Mouse (Mus musculus): ENCODE results near the gene Alas2. TPM values are rescaled to one million over a fixed set of nuclear protein-coding genes. Genes with fewer than 3 reads are reported as not detected.

Alas2 gene
- polyA plus RNA-seq (2014; fragmentation: Nextera tagmentation; extraction: Ambion mirVana), result 170 and 201 TPM in 2 replicates

DNA sequence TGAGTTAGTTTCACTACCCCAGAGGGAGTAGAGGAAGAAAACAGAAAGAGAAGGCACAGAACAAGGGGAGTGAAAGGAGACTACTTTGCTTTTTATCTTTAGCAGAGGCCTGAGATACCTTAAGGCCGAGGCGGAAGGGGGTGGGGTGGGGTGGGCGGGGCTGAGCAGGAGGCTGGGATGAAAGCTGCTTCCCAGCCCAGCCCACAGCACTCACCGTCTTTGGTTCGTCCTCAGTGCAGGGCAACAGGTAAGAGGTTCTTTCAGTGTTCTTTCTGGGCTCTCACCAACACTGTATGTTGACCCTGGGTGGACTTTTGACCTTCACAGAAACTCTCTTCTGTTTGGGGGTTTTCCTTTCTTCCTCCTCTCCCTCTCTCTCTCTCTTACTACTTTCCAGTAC, at the start of gene Alas2:
Gene Alas2 (plus strand): TSS at position 137 of the 400 bp plus-strand sequence.
- H3K9ac ChIP-seq (ENCODE audit: low read depth, low read length), result peak within 1 kb of the TSS; percentile 35
- H3K4me3 ChIP-seq (ENCODE audit: low read depth, low read length), result peak within 1 kb of the TSS; percentile 45
- no peaks in the 10 kb centered on the region for H3K9me3 ChIP-seq (ENCODE audit: control insufficient read depth, low read length)
- H3K4me2 ChIP-seq, result peak within 1 kb of the TSS; percentile 46
- no peaks in the 10 kb centered on the region for H3K27me3 ChIP-seq (replicated peaks; ENCODE audit: control insufficient read depth, insufficient read depth, low read length)
- H3K27ac ChIP-seq (ENCODE audit: low read depth, low read length), result peak within 1 kb of the TSS; percentile 55
- ATAC-seq (replicated peaks; ENCODE audit: low FRiP score) (peak; percentile 72), DNase-seq (ENCODE audit: low spot score) (no peak)
- 32% methylated on average over 4 of the region's 5 CpGs for whole genome bisulfite sequencing
- no peaks in the 10 kb centered on the region; the same call in 1 of the 2 replicates for H3K4me1 ChIP-seq (replicated peaks; ENCODE audit: control insufficient read depth, insufficient read depth, low read length)
- no peaks in the 10 kb centered on the region for H3K36me3 ChIP-seq (ENCODE audit: control insufficient read depth, insufficient read depth, low read length)

DNA sequence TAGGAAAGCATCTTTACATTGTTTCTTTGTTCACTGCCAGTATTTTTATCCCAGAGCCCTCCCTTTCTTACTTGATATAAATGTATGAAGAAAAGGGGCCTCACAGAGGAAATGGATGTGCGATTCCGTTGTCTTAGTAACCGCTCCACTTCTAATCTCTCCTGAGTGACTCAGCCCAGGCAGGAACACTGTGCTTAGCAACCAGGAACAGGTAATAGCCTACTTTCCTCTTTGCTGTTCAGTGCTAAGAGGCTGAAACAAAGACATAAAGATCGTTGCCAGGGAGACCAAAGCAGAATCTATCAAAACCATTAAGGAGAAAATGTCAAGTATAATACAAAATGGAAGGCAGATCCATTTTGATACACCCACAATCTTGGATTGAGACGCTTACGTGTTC, 38.5 kb upstream of the Alas2 start:
- WGBS, result 80% methylated on average over 6 of the region's 6 CpGs
- Histone ChIP-seq H3K27ac (ENCODE audit: low read depth, low read length) (no peak overlapping the region), H3K4me3 (ENCODE audit: low read depth, low read length) (no peak overlapping the region), H3K4me1 (replicated peaks; ENCODE audit: control insufficient read depth, insufficient read depth, low read length) (no peaks in the 10 kb centered on the region), H3K4me2 (no peak overlapping the region), H3K9me3 (ENCODE audit: control insufficient read depth, low read length) (no peaks in the 10 kb centered on the region), H3K36me3 (ENCODE audit: control insufficient read depth, insufficient read depth, low read length) (no peaks in the 10 kb centered on the region), H3K9ac (ENCODE audit: low read depth, low read length) (no peak overlapping the region), H3K27me3 (replicated peaks; ENCODE audit: control insufficient read depth, insufficient read depth, low read length) (no peaks in the 10 kb centered on the region)
- DNase-seq (ENCODE audit: low spot score), result no peak
- no peak for ATAC-seq (replicated peaks; ENCODE audit: low FRiP score)

DNA sequence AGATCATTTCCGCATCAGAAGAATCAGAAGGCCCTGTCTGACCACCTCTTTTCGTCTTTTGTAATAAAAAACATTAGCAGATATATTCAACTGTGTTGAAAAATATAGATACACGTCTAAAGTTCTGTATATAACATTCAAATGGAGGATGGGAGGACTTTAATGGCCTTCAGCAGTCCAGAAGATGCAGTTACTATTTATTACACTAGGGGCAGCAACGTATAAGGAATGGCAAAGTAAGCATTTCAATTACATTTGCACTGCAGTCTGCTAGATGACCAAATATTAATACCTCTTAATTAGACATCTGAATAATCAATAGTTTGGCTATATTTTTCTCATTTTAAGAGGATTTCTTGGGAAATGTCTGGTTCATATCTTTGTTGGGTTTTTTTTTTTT, 36.5 kb upstream of the Alas2 start:
- Histone ChIP-seq H3K4me3 (ENCODE audit: low read depth, low read length) (no peak overlapping the region), H3K9ac (ENCODE audit: low read depth, low read length) (no peak overlapping the region), H3K27me3 (replicated peaks; ENCODE audit: control insufficient read depth, insufficient read depth, low read length) (no peaks in the 10 kb centered on the region), H3K4me2 (no peak overlapping the region), H3K9me3 (ENCODE audit: control insufficient read depth, low read length) (no peaks in the 10 kb centered on the region), H3K36me3 (ENCODE audit: control insufficient read depth, insufficient read depth, low read length) (no peaks in the 10 kb centered on the region), H3K27ac (ENCODE audit: low read depth, low read length) (no peak overlapping the region), H3K4me1 (replicated peaks; ENCODE audit: control insufficient read depth, insufficient read depth, low read length) (no peaks in the 10 kb centered on the region)
- 47% methylated on average over 4 of the region's 4 CpGs for WGBS
- DNase-seq (ENCODE audit: low spot score) (no peak), ATAC-seq (replicated peaks; ENCODE audit: low FRiP score) (0 out of 2 replicates have a peak, but pooled peaks have one; percentile 54)

DNA sequence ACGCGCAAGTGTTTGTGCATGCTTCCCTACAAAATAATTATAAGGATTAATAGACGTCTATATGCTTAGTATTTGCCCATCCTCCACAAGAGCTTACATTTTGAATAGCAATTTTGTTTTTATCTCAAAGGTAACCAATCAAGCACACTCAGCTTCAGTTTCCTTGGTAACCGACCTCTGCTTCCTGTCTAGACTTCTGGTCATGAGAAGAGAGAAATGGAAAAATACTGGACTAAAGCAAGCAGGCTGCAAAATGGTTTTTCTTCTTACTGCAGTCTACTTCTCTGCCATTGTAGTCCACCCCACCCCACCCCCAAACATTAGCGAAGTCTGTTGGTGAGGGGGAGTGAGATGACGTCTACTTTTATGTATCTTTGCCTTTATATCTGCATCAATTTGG, 35.9 kb upstream of the Alas2 start:
- Histone ChIP-seq H3K27ac (ENCODE audit: low read depth, low read length) (no peak overlapping the region), H3K9ac (ENCODE audit: low read depth, low read length) (no peak overlapping the region), H3K9me3 (ENCODE audit: control insufficient read depth, low read length) (no peaks in the 10 kb centered on the region), H3K27me3 (replicated peaks; ENCODE audit: control insufficient read depth, insufficient read depth, low read length) (no peaks in the 10 kb centered on the region), H3K36me3 (ENCODE audit: control insufficient read depth, insufficient read depth, low read length) (no peaks in the 10 kb centered on the region), H3K4me2 (no peak overlapping the region), H3K4me3 (ENCODE audit: low read depth, low read length) (no peak overlapping the region), H3K4me1 (replicated peaks; ENCODE audit: control insufficient read depth, insufficient read depth, low read length) (no peaks in the 10 kb centered on the region)
- WGBS, result 74% methylated on average over 6 of the region's 6 CpGs
- DNase-seq (ENCODE audit: low spot score) (no peak), ATAC-seq (replicated peaks; ENCODE audit: low FRiP score) (no peak)

DNA sequence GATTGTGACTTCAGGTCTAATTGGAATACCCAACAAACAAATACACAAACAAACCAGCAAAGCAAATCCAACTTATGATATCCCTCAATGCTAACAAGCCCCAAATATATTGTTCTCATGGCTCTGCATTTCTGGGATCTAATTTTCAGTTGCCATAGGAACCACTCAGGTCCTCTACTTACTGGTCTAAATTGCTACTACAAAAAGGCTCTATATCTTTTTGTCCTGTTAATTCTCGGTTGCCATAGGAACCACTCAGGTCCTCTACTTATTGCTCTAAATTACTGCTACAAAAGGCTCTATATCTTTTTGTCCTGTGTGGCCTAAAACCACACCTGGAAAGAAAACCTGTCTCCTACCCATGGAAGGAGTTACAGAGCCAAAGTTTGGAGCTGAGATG, 33.0 kb upstream of the Alas2 start:
- DNase-seq (ENCODE audit: low spot score) (no peak), ATAC-seq (replicated peaks; ENCODE audit: low FRiP score) (no peak)
- no peaks in the 10 kb centered on the region for H3K27me3 ChIP-seq (replicated peaks; ENCODE audit: control insufficient read depth, insufficient read depth, low read length)
- H3K4me1 ChIP-seq (replicated peaks; ENCODE audit: control insufficient read depth, insufficient read depth, low read length), result no peaks in the 10 kb centered on the region
- no peaks in the 10 kb centered on the region for H3K36me3 ChIP-seq (ENCODE audit: control insufficient read depth, insufficient read depth, low read length)
- 84% methylated on average over 1 of the region's 1 CpGs for WGBS
- no peak overlapping the region for H3K27ac ChIP-seq (ENCODE audit: low read depth, low read length)
- no peak overlapping the region for H3K4me3 ChIP-seq (ENCODE audit: low read depth, low read length)
- no peak overlapping the region for H3K4me2 ChIP-seq
- no peak overlapping the region for H3K9ac ChIP-seq (ENCODE audit: low read depth, low read length)
- H3K9me3 ChIP-seq (ENCODE audit: control insufficient read depth, low read length), result no peaks in the 10 kb centered on the region

DNA sequence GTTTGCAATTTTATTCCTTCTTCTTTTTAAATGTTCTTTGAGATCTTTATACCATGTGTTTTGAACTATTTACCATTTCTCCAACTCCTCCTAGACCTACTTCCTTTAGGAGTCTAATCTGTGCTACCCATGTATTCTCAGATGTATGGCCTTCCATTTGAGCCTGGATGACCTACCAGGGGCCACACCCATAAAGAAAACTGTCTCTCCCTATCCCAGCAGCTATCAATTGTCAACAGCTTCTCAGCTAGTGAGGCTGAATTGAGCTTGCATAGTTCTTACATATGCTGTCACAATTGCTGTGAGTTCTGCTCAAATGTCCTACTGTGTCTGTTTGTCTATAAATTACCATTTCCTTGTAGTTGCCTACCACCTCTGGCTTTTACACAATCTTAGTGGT, 31.2 kb upstream of the Alas2 start:
- H3K27me3 ChIP-seq (replicated peaks; ENCODE audit: control insufficient read depth, insufficient read depth, low read length), result no peaks in the 10 kb centered on the region
- H3K9ac ChIP-seq (ENCODE audit: low read depth, low read length), result no peak overlapping the region
- no peaks in the 10 kb centered on the region for H3K9me3 ChIP-seq (ENCODE audit: control insufficient read depth, low read length)
- ATAC-seq (replicated peaks; ENCODE audit: low FRiP score) (peak; percentile 89), DNase-seq (ENCODE audit: low spot score) (no peak)
- H3K4me3 ChIP-seq (ENCODE audit: low read depth, low read length), result no peak overlapping the region
- no peak overlapping the region for H3K4me2 ChIP-seq
- H3K4me1 ChIP-seq (replicated peaks; ENCODE audit: control insufficient read depth, insufficient read depth, low read length), result no peaks in the 10 kb centered on the region
- peak overlapping the region; percentile 44 for H3K27ac ChIP-seq (ENCODE audit: low read depth, low read length)
- no peaks in the 10 kb centered on the region for H3K36me3 ChIP-seq (ENCODE audit: control insufficient read depth, insufficient read depth, low read length)

DNA sequence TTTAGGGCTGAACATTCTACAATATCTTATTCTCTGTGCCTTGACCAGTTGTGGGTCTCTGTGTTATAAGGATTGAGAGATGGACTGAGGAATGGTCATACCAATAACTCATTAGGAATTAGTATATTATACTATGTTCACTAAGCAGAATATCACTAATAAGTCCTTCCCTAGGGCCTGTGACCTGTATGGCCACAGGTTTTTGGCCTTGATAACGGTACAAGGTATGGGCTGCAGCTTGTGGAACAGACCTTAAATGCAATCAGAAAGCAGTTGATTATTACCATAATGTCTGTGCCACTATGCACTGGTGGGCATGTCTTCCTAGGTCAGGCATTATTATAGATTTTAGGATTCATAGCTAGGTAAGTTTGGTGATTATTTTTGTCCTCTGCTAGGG, 30.7 kb upstream of the Alas2 start:
- peak overlapping the region; percentile 44 for H3K27ac ChIP-seq (ENCODE audit: low read depth, low read length)
- H3K9me3 ChIP-seq (ENCODE audit: control insufficient read depth, low read length), result no peaks in the 10 kb centered on the region
- H3K4me2 ChIP-seq, result no peak overlapping the region
- peak; percentile 81 for ATAC-seq (replicated peaks; ENCODE audit: low FRiP score)
- no peaks in the 10 kb centered on the region for H3K27me3 ChIP-seq (replicated peaks; ENCODE audit: control insufficient read depth, insufficient read depth, low read length)
- no peak for DNase-seq (ENCODE audit: low spot score)
- WGBS, result 65% methylated on average over 1 of the region's 1 CpGs
- no peaks in the 10 kb centered on the region for H3K4me1 ChIP-seq (replicated peaks; ENCODE audit: control insufficient read depth, insufficient read depth, low read length)
- no peak overlapping the region for H3K9ac ChIP-seq (ENCODE audit: low read depth, low read length)
- H3K4me3 ChIP-seq (ENCODE audit: low read depth, low read length), result no peak overlapping the region
- no peaks in the 10 kb centered on the region for H3K36me3 ChIP-seq (ENCODE audit: control insufficient read depth, insufficient read depth, low read length)

DNA sequence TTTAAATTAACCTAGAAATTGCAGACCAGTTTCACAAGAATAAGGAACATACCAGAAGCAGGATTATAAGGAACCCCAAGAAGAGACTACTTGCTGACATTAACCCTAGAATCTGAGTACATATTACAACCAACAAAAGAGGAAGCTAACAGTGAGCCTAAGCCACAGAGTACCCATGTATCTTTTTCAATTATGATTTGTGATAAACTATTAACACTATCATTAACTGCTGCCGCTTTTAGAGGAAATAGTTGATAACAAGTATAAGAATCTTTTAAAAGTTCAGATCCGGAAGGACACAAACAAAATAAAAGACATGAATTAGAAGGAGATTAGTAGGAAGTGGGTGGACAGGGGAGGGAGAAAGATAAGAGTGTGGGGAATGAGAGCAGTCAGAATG, 7.1 kb upstream of the Alas2 start:
- Histone ChIP-seq H3K4me1 (replicated peaks; ENCODE audit: control insufficient read depth, insufficient read depth, low read length) (no peaks in the 10 kb centered on the region), H3K27ac (ENCODE audit: low read depth, low read length) (no peak overlapping the region), H3K36me3 (ENCODE audit: control insufficient read depth, insufficient read depth, low read length) (no peaks in the 10 kb centered on the region), H3K27me3 (replicated peaks; ENCODE audit: control insufficient read depth, insufficient read depth, low read length) (no peaks in the 10 kb centered on the region), H3K9me3 (ENCODE audit: control insufficient read depth, low read length) (no peaks in the 10 kb centered on the region), H3K4me3 (ENCODE audit: low read depth, low read length) (no peak overlapping the region), H3K9ac (ENCODE audit: low read depth, low read length) (no peak overlapping the region), H3K4me2 (no peak overlapping the region)
- WGBS, result 56% methylated on average over 2 of the region's 2 CpGs
- DNase-seq (ENCODE audit: low spot score) (no peak), ATAC-seq (replicated peaks; ENCODE audit: low FRiP score) (no peak)

DNA sequence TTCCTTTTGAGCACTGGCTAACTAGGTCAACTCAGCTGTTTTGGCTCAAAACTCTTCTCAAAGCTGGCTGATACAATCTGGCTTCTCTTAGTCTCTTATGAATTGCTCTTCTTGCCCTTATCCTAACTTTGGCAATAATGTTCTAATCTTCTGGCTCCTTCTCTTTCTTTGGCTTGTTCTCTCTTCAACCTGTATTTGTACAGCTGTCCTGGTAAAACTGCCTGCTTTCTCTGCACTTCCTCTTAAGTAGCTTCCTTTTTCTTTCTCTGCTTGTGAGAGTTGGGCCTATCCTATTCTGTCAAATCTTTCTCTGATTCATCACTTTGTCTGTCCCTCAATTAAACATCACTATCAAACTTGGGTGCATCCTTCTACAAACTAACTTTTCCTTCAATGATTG, 5.5 kb upstream of the Alas2 start:
- H3K9ac ChIP-seq (ENCODE audit: low read depth, low read length), result no peak overlapping the region
- no peak for DNase-seq (ENCODE audit: low spot score)
- no peaks in the 10 kb centered on the region for H3K4me1 ChIP-seq (replicated peaks; ENCODE audit: control insufficient read depth, insufficient read depth, low read length)
- no peaks in the 10 kb centered on the region for H3K27me3 ChIP-seq (replicated peaks; ENCODE audit: control insufficient read depth, insufficient read depth, low read length)
- no peak for ATAC-seq (replicated peaks; ENCODE audit: low FRiP score)
- H3K4me3 ChIP-seq (ENCODE audit: low read depth, low read length), result no peak overlapping the region
- no peak overlapping the region for H3K27ac ChIP-seq (ENCODE audit: low read depth, low read length)
- H3K4me2 ChIP-seq, result no peak overlapping the region
- H3K36me3 ChIP-seq (ENCODE audit: control insufficient read depth, insufficient read depth, low read length), result no peaks in the 10 kb centered on the region
- H3K9me3 ChIP-seq (ENCODE audit: control insufficient read depth, low read length), result no peaks in the 10 kb centered on the region
